Mouse (Mus musculus): ENCODE data around the gene Pemt.

The Pemt gene

GRCm38 (mm10) chr11:60046058-60046735 lies at the start of gene Pemt:
Gene Pemt, minus strand, starts transcription at chr11:60046489.
- peak; percentile 93 for ATAC-seq (ENCODE audit: insufficient number of reproducible peaks, low FRiP score, low TSS enrichment)

- ATAC-seq (ENCODE audit: insufficient number of reproducible peaks, low FRiP score, low TSS enrichment): no peak
Observed at GRCm38 (mm10) chr11:60094909-60095810, 48.9 kb upstream of the Pemt start.

GRCm38 (mm10) chr11:60093984-60094587 lies 47.8 kb upstream of the Pemt start:
- ATAC-seq (ENCODE audit: insufficient number of reproducible peaks, low FRiP score, low TSS enrichment): no peak

GRCm38 (mm10) chr11:60093227-60093626 lies 46.9 kb upstream of the Pemt start:
- ATAC-seq (ENCODE audit: insufficient number of reproducible peaks, low FRiP score, low TSS enrichment): no peak

GRCm38 (mm10) chr11:60091422-60091761 lies 45.1 kb upstream of the Pemt start:
- no peak for ATAC-seq (ENCODE audit: insufficient number of reproducible peaks, low FRiP score, low TSS enrichment)

- ATAC-seq (ENCODE audit: insufficient number of reproducible peaks, low FRiP score, low TSS enrichment): no peak
Observed at GRCm38 (mm10) chr11:60090696-60091421, 44.6 kb upstream of the Pemt start.

- ATAC-seq (ENCODE audit: insufficient number of reproducible peaks, low FRiP score, low TSS enrichment): 0 out of 2 replicates have a peak, but pooled peaks have one; percentile 68
Observed at GRCm38 (mm10) chr11:60088947-60089346, 42.7 kb upstream of the Pemt start.

- ATAC-seq (ENCODE audit: insufficient number of reproducible peaks, low FRiP score, low TSS enrichment): no peak
Observed at GRCm38 (mm10) chr11:60086676-60087075, 40.4 kb upstream of the Pemt start.

- no peak for ATAC-seq (ENCODE audit: insufficient number of reproducible peaks, low FRiP score, low TSS enrichment)
Observed at GRCm38 (mm10) chr11:60084589-60084988, 38.3 kb upstream of the Pemt start.

GRCm38 (mm10) chr11:60076790-60077189 lies 30.5 kb upstream of the Pemt start:
- peak; percentile 45; the same call in 1 of the 2 replicates for ATAC-seq (ENCODE audit: insufficient number of reproducible peaks, low FRiP score, low TSS enrichment)

- ATAC-seq (ENCODE audit: insufficient number of reproducible peaks, low FRiP score, low TSS enrichment): no peak
Observed at GRCm38 (mm10) chr11:60076183-60076582, 29.9 kb upstream of the Pemt start.

- peak; percentile 40; the same call in 1 of the 2 replicates for ATAC-seq (ENCODE audit: insufficient number of reproducible peaks, low FRiP score, low TSS enrichment)
Observed at GRCm38 (mm10) chr11:60073936-60074502, 27.7 kb upstream of the Pemt start.

GRCm38 (mm10) chr11:60073121-60073520 lies 26.8 kb upstream of the Pemt start:
- no peak for ATAC-seq (ENCODE audit: insufficient number of reproducible peaks, low FRiP score, low TSS enrichment)

- no peak for ATAC-seq (ENCODE audit: insufficient number of reproducible peaks, low FRiP score, low TSS enrichment)
Observed at GRCm38 (mm10) chr11:60071221-60071620, 24.9 kb upstream of the Pemt start.

- ATAC-seq (ENCODE audit: insufficient number of reproducible peaks, low FRiP score, low TSS enrichment): no peak
Observed at GRCm38 (mm10) chr11:60070599-60070998, 24.3 kb upstream of the Pemt start.

- ATAC-seq (ENCODE audit: insufficient number of reproducible peaks, low FRiP score, low TSS enrichment): no peak
Observed at GRCm38 (mm10) chr11:60068631-60069030, 22.3 kb upstream of the Pemt start.

GRCm38 (mm10) chr11:60067646-60068045 lies 21.4 kb upstream of the Pemt start:
- no peak for ATAC-seq (ENCODE audit: insufficient number of reproducible peaks, low FRiP score, low TSS enrichment)

GRCm38 (mm10) chr11:60065267-60065666 lies 19.0 kb upstream of the Pemt start:
- no peak for ATAC-seq (ENCODE audit: insufficient number of reproducible peaks, low FRiP score, low TSS enrichment)

- ATAC-seq (ENCODE audit: insufficient number of reproducible peaks, low FRiP score, low TSS enrichment): no peak
Observed at GRCm38 (mm10) chr11:60061504-60062006, 15.3 kb upstream of the Pemt start.

GRCm38 (mm10) chr11:60060026-60060425 lies 13.7 kb upstream of the Pemt start:
- no peak for ATAC-seq (ENCODE audit: insufficient number of reproducible peaks, low FRiP score, low TSS enrichment)

All from cerebellum, adult (tissue).